Mouse (Mus musculus) embryonic facial prominence, embryonic 15.5 days (tissue): ENCODE data around the gene Ankdd1a. TPM values are rescaled to one million over a fixed set of nuclear protein-coding genes. Genes with fewer than 3 reads are reported as not detected.

Experiments
- ATAC-seq: fragments of 200-750 bp; cut with Nextera tagmentation; 2 replicates; pipeline ENCODE4 v1.8.0; 2017; ENCODE audit warnings: low read depth, moderate TSS enrichment; ENCODE audit not compliant: insufficient number of reproducible peaks, low FRiP score, low TSS enrichment
- H3K27ac ChIP-seq: fragments of 300-500 bp; sonication (generic); replicated peaks from 2 replicates; pipeline ENCODE4 v1.5.1; 2015; ENCODE audit warnings: mild to moderate bottlenecking, inconsistent platforms
- H3K27me3 ChIP-seq: fragments of 300-500 bp; sonication (generic); 2 replicates; pipeline ENCODE4 v1.6.1; 2015; ENCODE audit warnings: inconsistent platforms
- H3K36me3 ChIP-seq: fragments of 300-500 bp; sonication (generic); 2 replicates; pipeline ENCODE4 v1.6.1; 2015; ENCODE audit warnings: mild to moderate bottlenecking, inconsistent platforms
- H3K4me1 ChIP-seq: fragments of 300-500 bp; sonication (generic); 2 replicates; pipeline ENCODE4 v1.6.1; 2015; ENCODE audit warnings: inconsistent platforms
- H3K4me2 ChIP-seq: fragments of 300-500 bp; sonication (generic); replicated peaks from 2 replicates; pipeline ENCODE4 v1.6.1; 2015; ENCODE audit warnings: mild to moderate bottlenecking, inconsistent platforms
- H3K4me3 ChIP-seq: fragments of 300-500 bp; sonication (generic); replicated peaks from 2 replicates; pipeline ENCODE4 v1.5.1; 2015; ENCODE audit warnings: mild to moderate bottlenecking, inconsistent platforms
- H3K9ac ChIP-seq: fragments of 300-500 bp; sonication (generic); 2 replicates; pipeline ENCODE4 v1.6.1; 2015; ENCODE audit warnings: inconsistent platforms
- H3K9me3 ChIP-seq: fragments of 300-500 bp; sonication (generic); replicated peaks from 2 replicates; pipeline ENCODE4 v1.6.1; 2016; ENCODE audit warnings: inconsistent platforms
- WGBS: fragments of 180-500 bp; shearing (Covaris S2); methylation state at CpG from one replicate; pipeline ENCODE4 v1.1.7; 2015; 5-methylcytosine and 5-hydroxymethylcytosine counted together
- polyA plus RNA-seq: library from polyadenylated mRNA; unstranded; fragments of >200 nt; fragmentation: Nextera tagmentation; extraction: Ambion mirVana; gene quantifications from 2 replicates; pipeline ENCODE4 v1.2.1, GENCODE M21; 2015

Gene Ankdd1a
- polyA plus RNA-seq, 1 experiment from 2014 or later: 0.32 TPM

GRCm38 (mm10) chr9:65531283-65531682 is 11.3 kb upstream of the Ankdd1a start:
- no peaks in the 10 kb centered on the region for H3K36me3 ChIP-seq
- no peaks in the 10 kb centered on the region for H3K9me3 ChIP-seq
- ATAC-seq: peak; percentile 65; the same call in 1 of the 2 replicates
- H3K9ac ChIP-seq: no peak overlapping the region
- no peak overlapping the region for H3K4me3 ChIP-seq
- no peak overlapping the region for H3K4me2 ChIP-seq
- H3K4me1 ChIP-seq: peaks cover 3% of the 10 kb centered on the region; the same call in 1 of the 2 replicates
- no peak overlapping the region for H3K27ac ChIP-seq
- 71% methylated on average over 5 of the region's 5 CpGs for WGBS
- no peaks in the 10 kb centered on the region for H3K27me3 ChIP-seq

GRCm38 (mm10) chr9:65529659-65530058 is 9.7 kb upstream of the Ankdd1a start:
- 44% methylated on average over 8 of the region's 8 CpGs for WGBS
- Histone ChIP-seq H3K4me1 (peaks cover 3% of the 10 kb centered on the region; the same call in 1 of the 2 replicates), H3K9me3 (no peaks in the 10 kb centered on the region), H3K4me3 (no peak overlapping the region), H3K36me3 (no peaks in the 10 kb centered on the region), H3K27me3 (no peaks in the 10 kb centered on the region), H3K9ac (no peak overlapping the region), H3K4me2 (no peak overlapping the region), H3K27ac (no peak overlapping the region)
- ATAC-seq: no peak

GRCm38 (mm10) chr9:65528417-65529038 is 8.5 kb upstream of the Ankdd1a start:
- no peaks in the 10 kb centered on the region for H3K36me3 ChIP-seq
- no peak overlapping the region for H3K4me3 ChIP-seq
- no peak overlapping the region for H3K4me2 ChIP-seq
- H3K4me1 ChIP-seq: peaks cover 6% of the 10 kb centered on the region; the same call in 1 of the 2 replicates
- 88% methylated on average over 6 of the region's 6 CpGs for WGBS
- H3K9me3 ChIP-seq: no peaks in the 10 kb centered on the region
- no peaks in the 10 kb centered on the region for H3K27me3 ChIP-seq
- H3K27ac ChIP-seq: no peak overlapping the region
- no peak overlapping the region for H3K9ac ChIP-seq
- ATAC-seq: no peak

- H3K9me3 ChIP-seq: no peaks in the 10 kb centered on the region
- H3K4me3 ChIP-seq: no peak overlapping the region
- H3K36me3 ChIP-seq: no peaks in the 10 kb centered on the region
- no peak overlapping the region for H3K4me2 ChIP-seq
- H3K9ac ChIP-seq: no peak overlapping the region
- no peak overlapping the region for H3K27ac ChIP-seq
- no peak for ATAC-seq
- H3K4me1 ChIP-seq: peaks cover 11% of the 10 kb centered on the region; the same call in 1 of the 2 replicates
- WGBS: 78% methylated on average over 10 of the region's 10 CpGs
- no peaks in the 10 kb centered on the region for H3K27me3 ChIP-seq
These were observed 5.6 kb upstream of the Ankdd1a start for GRCm38 (mm10) chr9:65525445-65526195.

- no peaks in the 10 kb centered on the region for H3K36me3 ChIP-seq
- no peak overlapping the region for H3K27ac ChIP-seq
- H3K4me1 ChIP-seq: peaks cover 19% of the 10 kb centered on the region; the same call in 1 of the 2 replicates
- WGBS: 23% methylated on average over 14 of the region's 14 CpGs
- ATAC-seq: peak; percentile 71; the same call in 1 of the 2 replicates
- H3K4me2 ChIP-seq: peak overlapping the region; percentile 24; the same call in 1 of the 2 replicates
- no peaks in the 10 kb centered on the region for H3K9me3 ChIP-seq
- no peak overlapping the region for H3K4me3 ChIP-seq
- H3K27me3 ChIP-seq: no peaks in the 10 kb centered on the region
- H3K9ac ChIP-seq: no peak overlapping the region
These were observed 3.8 kb upstream of the Ankdd1a start for GRCm38 (mm10) chr9:65523611-65524364.

GRCm38 (mm10) chr9:65520505-65520876 is 498 bp upstream of the Ankdd1a start:
- Histone ChIP-seq H3K36me3 (no peaks in the 10 kb centered on the region), H3K27ac (no peak overlapping the region), H3K9me3 (no peaks in the 10 kb centered on the region), H3K9ac (0 out of 2 replicates have a peak overlapping the region, but pooled peaks have one; percentile 15), H3K4me2 (peak overlapping the region; percentile 66), H3K4me1 (peaks cover 19% of the 10 kb centered on the region; the same call in 1 of the 2 replicates), H3K27me3 (no peaks in the 10 kb centered on the region), H3K4me3 (peak overlapping the region; percentile 35)
- no peak for ATAC-seq
- WGBS: 14% methylated on average over 11 of the region's 11 CpGs

GRCm38 (mm10) chr9:65514851-65515261 is 5.1 kb downstream of the Ankdd1a start:
- ATAC-seq: no peak
- no peaks in the 10 kb centered on the region for H3K27me3 ChIP-seq
- H3K4me1 ChIP-seq: peaks cover under 1% of the 10 kb centered on the region; the same call in 1 of the 2 replicates
- H3K4me3 ChIP-seq: no peak overlapping the region
- WGBS: 48% methylated on average over 3 of the region's 3 CpGs
- H3K27ac ChIP-seq: no peak overlapping the region
- no peak overlapping the region for H3K9ac ChIP-seq
- no peaks in the 10 kb centered on the region for H3K9me3 ChIP-seq
- H3K36me3 ChIP-seq: no peaks in the 10 kb centered on the region
- H3K4me2 ChIP-seq: no peak overlapping the region

GRCm38 (mm10) chr9:65514431-65514830 is 5.6 kb downstream of the Ankdd1a start:
- WGBS: 72% methylated on average over 8 of the region's 8 CpGs
- Histone ChIP-seq H3K4me1 (no peaks in the 10 kb centered on the region), H3K9ac (no peak overlapping the region), H3K27ac (no peak overlapping the region), H3K4me2 (no peak overlapping the region), H3K27me3 (no peaks in the 10 kb centered on the region), H3K4me3 (no peak overlapping the region), H3K36me3 (no peaks in the 10 kb centered on the region), H3K9me3 (no peaks in the 10 kb centered on the region)
- ATAC-seq: no peak

- no peaks in the 10 kb centered on the region for H3K4me1 ChIP-seq
- no peak overlapping the region for H3K4me3 ChIP-seq
- H3K4me2 ChIP-seq: no peak overlapping the region
- no peaks in the 10 kb centered on the region for H3K36me3 ChIP-seq
- H3K9me3 ChIP-seq: no peaks in the 10 kb centered on the region
- H3K27ac ChIP-seq: no peak overlapping the region
- H3K27me3 ChIP-seq: no peaks in the 10 kb centered on the region
- WGBS: 79% methylated on average over 3 of the region's 3 CpGs
- no peak for ATAC-seq
- no peak overlapping the region for H3K9ac ChIP-seq
These were observed 7.5 kb downstream of the Ankdd1a start for GRCm38 (mm10) chr9:65512520-65512919.

- no peak overlapping the region for H3K4me3 ChIP-seq
- no peaks in the 10 kb centered on the region for H3K9me3 ChIP-seq
- H3K9ac ChIP-seq: no peak overlapping the region
- no peaks in the 10 kb centered on the region for H3K27me3 ChIP-seq
- no peaks in the 10 kb centered on the region for H3K36me3 ChIP-seq
- no peaks in the 10 kb centered on the region for H3K4me1 ChIP-seq
- ATAC-seq: no peak
- no peak overlapping the region for H3K4me2 ChIP-seq
- 46% methylated on average over 7 of the region's 7 CpGs for WGBS
- H3K27ac ChIP-seq: no peak overlapping the region
These were observed 11.5 kb downstream of the Ankdd1a start for GRCm38 (mm10) chr9:65508449-65508848.
